Mouse (Mus musculus): Measurements from ENCODE around the gene Lzic. TPM values are rescaled to one million over a fixed set of nuclear protein-coding genes. Genes with fewer than 3 reads are reported as not detected.

The Lzic gene
- polyA plus RNA-seq (2015; fragmentation: Nextera tagmentation; extraction: Ambion mirVana) = 24.6 and 26.5 TPM in 2 replicates

GRCm38 (mm10) chr4:149485053-149485824 lies at the start of gene Lzic, which contains the start of gene Nmnat1:
TSS of gene Lzic (plus strand) at chr4:149485229.
TSS of gene Nmnat1 (minus strand) at chr4:149485202.

GRCm38 (mm10) chr4:149454879-149455278 lies 30.1 kb upstream of the Lzic start, which contains the start of gene Rbp7:
TSS of gene Rbp7 (minus strand) at chr4:149454978.

GRCm38 (mm10) chr4:149477078-149477477 lies 8.0 kb upstream of the Lzic start, which contains the start of gene Tmem274:
TSS of gene Tmem274 (plus strand) at chr4:149477378.

GRCm38 (mm10) chr4:149517868-149518340 lies 32.9 kb downstream of the Lzic start, which contains the start of gene Ctnnbip1:
TSS of gene Ctnnbip1 (plus strand) at chr4:149518236.

Small RNA genes lying within 50 kb of the gene (microRNA-seq; reads per million reads assigned to microRNA genes)
- not detected for gene Mir5616 (ENCODE audit: borderline replicate concordance, insufficient number of aligned reads)

Other genes with a start within 250 kb of the Lzic start
- 40.8 and 46.9 TPM in 2 replicates for gene Kif1b, start 177.5 kb upstream of the Lzic start, polyA plus RNA-seq (2015; fragmentation: Nextera tagmentation; extraction: Ambion mirVana)
- 28.2 and 38.5 TPM in 2 replicates for gene Ube4b, start 58.5 kb upstream of the Lzic start, polyA plus RNA-seq (2015; fragmentation: Nextera tagmentation; extraction: Ambion mirVana)
- gene Rbp7, start 30.3 kb upstream of the Lzic start, polyA plus RNA-seq (2015; fragmentation: Nextera tagmentation; extraction: Ambion mirVana) = 8.3 and 9.6 TPM in 2 replicates
- not detected in 2 replicates for gene Tmem274, start 7.9 kb upstream of the Lzic start, polyA plus RNA-seq (2015; fragmentation: Nextera tagmentation; extraction: Ambion mirVana)
- 9.1 and 11.6 TPM in 2 replicates for gene Nmnat1, start within 50 bp of the Lzic start, polyA plus RNA-seq (2015; fragmentation: Nextera tagmentation; extraction: Ambion mirVana)
- gene Ctnnbip1, start 33.0 kb downstream of the Lzic start, polyA plus RNA-seq (2015; fragmentation: Nextera tagmentation; extraction: Ambion mirVana) = 46.2 and 58.9 TPM in 2 replicates
- 37.9 and 54.7 TPM in 2 replicates for gene Clstn1, start 101.2 kb downstream of the Lzic start, polyA plus RNA-seq (2015; fragmentation: Nextera tagmentation; extraction: Ambion mirVana)
- 4.1 and 7.7 TPM in 2 replicates for gene Pik3cd, start 217.3 kb downstream of the Lzic start, polyA plus RNA-seq (2015; fragmentation: Nextera tagmentation; extraction: Ambion mirVana)

Measured in adrenal gland, postnatal 0 days (tissue).